Mouse (Mus musculus): ENCODE results near the gene Sar1b. TPM values are rescaled to one million over a fixed set of nuclear protein-coding genes. Genes with fewer than 3 reads are reported as not detected.

The Sar1b gene
- total and polyA plus RNA-seq, 2 experiments from 2014 or later = 114 to 221 TPM

GRCm38 (mm10) chr11:51761241-51761640 is 2.2 kb upstream of the Sar1b start:
- DNase-seq (no peak), ATAC-seq (no peak)
- no peak overlapping the region for H3K27ac ChIP-seq (ENCODE audit: low read depth, low read length)
- H3K9ac ChIP-seq = no peak overlapping the region
- no peaks in the 10 kb centered on the region for H3K27me3 ChIP-seq (ENCODE audit: insufficient read depth, low read length)
- no peaks in the 10 kb centered on the region for H3K9me3 ChIP-seq (ENCODE audit: low read length)
- H3K4me1 ChIP-seq (ENCODE audit: insufficient read depth) = peaks cover 11% of the 10 kb centered on the region; the same call in 1 of the 2 replicates
- no peak overlapping the region for H3K4me3 ChIP-seq (ENCODE audit: low read depth, low read length)
- TF ChIP-seq CTCF (IDR thresholded peaks at IDR 0.05; ENCODE audit: low read depth) = no peak
- no peak overlapping the region for H3K4me2 ChIP-seq (ENCODE audit: low read depth)
- 73% methylated on average over 5 of the region's 5 CpGs for WGBS
- H3K36me3 ChIP-seq (ENCODE audit: insufficient read depth) = no peaks in the 10 kb centered on the region

GRCm38 (mm10) chr11:51763955-51764354 is 468 bp downstream of the Sar1b start:
- peak overlapping the region; percentile 89 for H3K4me2 ChIP-seq (ENCODE audit: low read depth)
- DNase-seq (no peak), ATAC-seq (no peak; the same call in none of the 2 replicates)
- no peak for TF ChIP-seq CTCF (IDR thresholded peaks at IDR 0.05; ENCODE audit: low read depth)
- H3K27me3 ChIP-seq (ENCODE audit: insufficient read depth, low read length) = no peaks in the 10 kb centered on the region
- no peak overlapping the region for H3K27ac ChIP-seq (ENCODE audit: low read depth, low read length)
- H3K4me1 ChIP-seq (ENCODE audit: insufficient read depth) = peaks cover 11% of the 10 kb centered on the region; the same call in 1 of the 2 replicates
- 6% methylated on average over 13 of the region's 13 CpGs for WGBS
- peak overlapping the region; percentile 95 for H3K4me3 ChIP-seq (ENCODE audit: low read depth, low read length)
- peak overlapping the region; percentile 84 for H3K9ac ChIP-seq
- no peaks in the 10 kb centered on the region for H3K9me3 ChIP-seq (ENCODE audit: low read length)
- no peaks in the 10 kb centered on the region for H3K36me3 ChIP-seq (ENCODE audit: insufficient read depth)

DNA sequence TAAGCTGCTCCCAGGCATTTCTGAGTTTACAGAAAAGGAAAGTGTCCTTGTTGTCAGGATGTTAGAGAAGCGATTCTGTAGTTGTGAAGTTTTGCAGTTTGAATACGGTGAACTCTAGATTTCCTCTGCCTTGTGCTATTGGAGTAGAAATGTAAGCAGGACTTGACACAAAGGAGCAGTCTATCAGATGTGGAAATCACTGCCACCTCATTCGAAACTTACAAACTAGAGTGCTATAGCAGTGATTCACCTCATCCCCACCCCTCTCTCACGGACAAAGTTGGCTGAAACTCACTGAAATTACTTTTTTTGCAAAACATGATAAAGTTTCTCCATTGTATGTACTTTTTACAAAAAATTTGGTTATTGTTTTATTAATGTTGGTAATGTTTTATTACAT is 1.3 kb downstream of the Sar1b start:
- Histone ChIP-seq H3K4me3 (ENCODE audit: low read depth, low read length) (no peak overlapping the region), H3K9ac (no peak overlapping the region), H3K4me2 (ENCODE audit: low read depth) (peak overlapping the region; percentile 89), H3K27ac (ENCODE audit: low read depth, low read length) (no peak overlapping the region), H3K4me1 (ENCODE audit: insufficient read depth) (peaks cover 11% of the 10 kb centered on the region; the same call in 1 of the 2 replicates), H3K9me3 (ENCODE audit: low read length) (no peaks in the 10 kb centered on the region), H3K36me3 (ENCODE audit: insufficient read depth) (no peaks in the 10 kb centered on the region), H3K27me3 (ENCODE audit: insufficient read depth, low read length) (no peaks in the 10 kb centered on the region)
- TF ChIP-seq CTCF (IDR thresholded peaks at IDR 0.05; ENCODE audit: low read depth) = no peak
- DNase-seq (no peak), ATAC-seq (no peak)
- WGBS = 81% methylated on average over 4 of the region's 4 CpGs

- no peak overlapping the region for H3K4me2 ChIP-seq (ENCODE audit: low read depth)
- H3K27ac ChIP-seq (ENCODE audit: low read depth, low read length) = no peak overlapping the region
- peaks cover 11% of the 10 kb centered on the region; the same call in 1 of the 2 replicates for H3K4me1 ChIP-seq (ENCODE audit: insufficient read depth)
- no peaks in the 10 kb centered on the region for H3K27me3 ChIP-seq (ENCODE audit: insufficient read depth, low read length)
- WGBS = 88% methylated on average over 8 of the region's 8 CpGs
- DNase-seq (no peak), ATAC-seq (no peak)
- no peak overlapping the region for H3K9ac ChIP-seq
- no peak overlapping the region for H3K4me3 ChIP-seq (ENCODE audit: low read depth, low read length)
- no peak for TF ChIP-seq CTCF (IDR thresholded peaks at IDR 0.05; ENCODE audit: low read depth)
- H3K9me3 ChIP-seq (ENCODE audit: low read length) = no peaks in the 10 kb centered on the region
- H3K36me3 ChIP-seq (ENCODE audit: insufficient read depth) = no peaks in the 10 kb centered on the region
Measured at GRCm38 (mm10) chr11:51767579-51768220, 4.2 kb downstream of the Sar1b start.

DNA sequence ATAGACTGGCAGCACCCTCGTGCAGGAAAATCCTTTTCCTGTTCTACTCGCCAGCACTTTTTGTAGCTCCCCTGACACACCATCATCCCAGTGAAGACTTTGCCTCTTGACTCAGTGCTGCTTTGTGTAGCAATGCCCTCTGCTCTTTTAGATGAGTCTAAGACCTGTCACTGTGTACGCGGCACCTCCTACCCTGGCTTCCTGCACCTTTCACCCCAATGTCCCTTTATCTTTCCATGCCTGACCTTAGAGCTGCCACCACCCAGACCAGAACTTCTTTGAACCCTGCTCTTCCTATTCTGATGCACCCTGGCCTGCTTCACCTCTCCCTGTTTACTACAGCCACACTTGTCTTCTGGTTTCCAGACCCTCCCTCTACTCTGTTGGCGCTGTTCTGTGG is 4.8 kb downstream of the Sar1b start:
- no peak for TF ChIP-seq CTCF (IDR thresholded peaks at IDR 0.05; ENCODE audit: low read depth)
- Histone ChIP-seq H3K27ac (ENCODE audit: low read depth, low read length) (no peak overlapping the region), H3K4me3 (ENCODE audit: low read depth, low read length) (no peak overlapping the region), H3K4me1 (ENCODE audit: insufficient read depth) (0 out of 2 replicates have a peak, but pooled peaks cover 6% of the 10 kb centered on the region), H3K4me2 (ENCODE audit: low read depth) (no peak overlapping the region), H3K27me3 (ENCODE audit: insufficient read depth, low read length) (no peaks in the 10 kb centered on the region), H3K9me3 (ENCODE audit: low read length) (no peaks in the 10 kb centered on the region), H3K9ac (no peak overlapping the region), H3K36me3 (ENCODE audit: insufficient read depth) (no peaks in the 10 kb centered on the region)
- WGBS = 84% methylated on average over 5 of the region's 5 CpGs
- ATAC-seq (no peak), DNase-seq (no peak)

GRCm38 (mm10) chr11:51775507-51775906 is 12.0 kb downstream of the Sar1b start:
- DNase-seq (no peak), ATAC-seq (no peak)
- Histone ChIP-seq H3K9me3 (ENCODE audit: low read length) (no peaks in the 10 kb centered on the region), H3K36me3 (ENCODE audit: insufficient read depth) (peaks cover 8% of the 10 kb centered on the region), H3K27me3 (ENCODE audit: insufficient read depth, low read length) (no peaks in the 10 kb centered on the region), H3K4me3 (ENCODE audit: low read depth, low read length) (no peak overlapping the region), H3K27ac (ENCODE audit: low read depth, low read length) (no peak overlapping the region), H3K4me1 (ENCODE audit: insufficient read depth) (no peaks in the 10 kb centered on the region), H3K9ac (no peak overlapping the region), H3K4me2 (ENCODE audit: low read depth) (no peak overlapping the region)
- no peak for TF ChIP-seq CTCF (IDR thresholded peaks at IDR 0.05; ENCODE audit: low read depth)
- WGBS = 93% methylated on average over 3 of the region's 3 CpGs

- 93% methylated on average over 5 of the region's 5 CpGs for WGBS
Measured at GRCm38 (mm10) chr11:51777478-51777877, 14.0 kb downstream of the Sar1b start.

More at GRCm38 (mm10) chr11:51777478-51777877, 14.0 kb downstream of the Sar1b start:
- no peaks in the 10 kb centered on the region for H3K4me1 ChIP-seq (ENCODE audit: insufficient read depth)
- ATAC-seq (no peak), DNase-seq (no peak)
- no peak overlapping the region for H3K9ac ChIP-seq
- peaks cover 24% of the 10 kb centered on the region for H3K36me3 ChIP-seq (ENCODE audit: insufficient read depth)
- H3K27ac ChIP-seq (ENCODE audit: low read depth, low read length) = no peak overlapping the region
- H3K27me3 ChIP-seq (ENCODE audit: insufficient read depth, low read length) = no peaks in the 10 kb centered on the region
- TF ChIP-seq CTCF (IDR thresholded peaks at IDR 0.05; ENCODE audit: low read depth) = no peak
- no peak overlapping the region for H3K4me2 ChIP-seq (ENCODE audit: low read depth)
- H3K9me3 ChIP-seq (ENCODE audit: low read length) = no peaks in the 10 kb centered on the region
- H3K4me3 ChIP-seq (ENCODE audit: low read depth, low read length) = no peak overlapping the region

Measured in forebrain, postnatal 0 days (tissue).